Mouse (Mus musculus) G1E (cell line): Measurements from ENCODE around the gene Pum3.

Source experiments
- CTCF ChIP-seq: IDR thresholded peaks from 2 replicates; pipeline ENCODE4 v1.5.1; 2012; ENCODE audit warnings: low read depth, low read length, inconsistent platforms, mixed read lengths
- GATA1 ChIP-seq: IDR thresholded peaks from 2 replicates; pipeline ENCODE4 v1.6.1; 2012; ENCODE audit warnings: borderline replicate concordance, low read length, inconsistent platforms, mixed read lengths
- GATA2 ChIP-seq: IDR thresholded peaks from 2 replicates; pipeline ENCODE4 v1.6.1; 2012; ENCODE audit warnings: low read depth, low read length, inconsistent platforms, borderline replicate concordance
- POLR2AphosphoS5 ChIP-seq: IDR thresholded peaks from 2 replicates; pipeline ENCODE4 v1.6.1; 2012; ENCODE audit warnings: low read depth, low read length, inconsistent platforms; ENCODE audit not compliant: insufficient replicate concordance
- TAL1 ChIP-seq: conservative IDR thresholded peaks from 2 replicates; pipeline ENCODE4 v1.6.1; 2012; ENCODE audit warnings: low read depth, low read length, inconsistent platforms, mixed read lengths

DNA sequence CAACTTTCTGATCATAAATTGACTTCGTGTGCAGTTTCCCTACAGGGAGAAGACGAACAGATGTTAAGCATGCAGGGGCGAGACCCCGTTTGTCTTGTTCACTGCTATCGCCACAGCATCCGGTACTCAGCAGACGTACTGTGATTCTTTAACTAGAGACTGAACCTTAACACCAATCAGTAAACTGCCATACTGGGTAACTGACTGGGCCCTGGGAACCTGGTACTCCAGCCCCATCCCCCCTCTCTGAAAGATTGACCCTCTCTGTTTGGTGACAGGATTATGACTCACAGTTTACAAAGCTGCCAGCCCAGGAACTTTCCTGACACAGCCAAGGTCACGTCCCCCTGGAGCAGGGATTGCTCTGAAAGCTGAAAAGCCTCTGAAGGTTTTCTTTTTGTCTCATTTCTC, 65.1 kb downstream of the Pum3 start:
- TF ChIP-seq CTCF = no peak
- TF ChIP-seq GATA1 = no peak
- TF ChIP-seq GATA2 = no peak
- TF ChIP-seq POLR2AphosphoS5 = no peak
- TF ChIP-seq TAL1 = no peak
